Mouse (Mus musculus): ENCODE data around the gene Carnmt1. TPM values are rescaled to one million over a fixed set of nuclear protein-coding genes. Genes with fewer than 3 reads are reported as not detected.
A peak's percentile ranks its signal among the peaks of the same experiment; 100 is the strongest.

Carnmt1 gene
- 26.9 and 29.6 TPM in 2 replicates for polyA plus RNA-seq (2016; fragmentation: Nextera tagmentation; extraction: Ambion mirVana)

DNA sequence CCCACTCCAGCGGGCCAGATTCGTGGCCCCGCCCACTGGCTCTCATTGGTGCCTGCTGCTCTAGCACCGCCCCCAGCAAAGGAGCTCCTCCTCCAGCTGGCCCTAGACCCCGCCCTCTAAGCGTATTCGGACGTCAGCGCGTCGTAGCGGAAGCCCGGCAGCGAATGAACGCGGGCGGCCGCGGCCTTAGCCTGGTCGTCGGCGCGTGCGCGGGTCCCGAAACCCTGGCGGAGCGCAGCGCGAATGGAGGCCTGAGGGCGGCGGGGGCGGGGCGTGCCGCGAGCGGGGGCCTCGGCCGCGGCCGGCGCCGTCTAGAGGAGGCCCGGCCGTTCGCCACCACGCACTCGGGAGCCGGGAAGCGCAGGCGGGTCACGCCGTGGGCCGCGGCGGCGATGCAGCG lies at the start of gene Carnmt1:
Gene Carnmt1, plus strand, starts transcription at position 157 of the 400 bp plus-strand sequence.
- WGBS, result 0% methylated on average over 36 of the region's 58 CpGs
- Histone ChIP-seq H3K4me3 (peak within 1 kb of the TSS; percentile 81), H3K4me1 (peaks cover 21% of the 10 kb centered on the region), H3K27ac (peak within 1 kb of the TSS; percentile 65), H3K27me3 (no peaks in the 10 kb centered on the region), H3K36me3 (no peaks in the 10 kb centered on the region), H3K4me2 (replicated peaks) (peak within 1 kb of the TSS; percentile 70), H3K9ac (peak within 1 kb of the TSS; percentile 77), H3K9me3 (replicated peaks) (no peaks in the 10 kb centered on the region)
- ATAC-seq (ENCODE audit: low FRiP score), result peak; percentile 99

DNA sequence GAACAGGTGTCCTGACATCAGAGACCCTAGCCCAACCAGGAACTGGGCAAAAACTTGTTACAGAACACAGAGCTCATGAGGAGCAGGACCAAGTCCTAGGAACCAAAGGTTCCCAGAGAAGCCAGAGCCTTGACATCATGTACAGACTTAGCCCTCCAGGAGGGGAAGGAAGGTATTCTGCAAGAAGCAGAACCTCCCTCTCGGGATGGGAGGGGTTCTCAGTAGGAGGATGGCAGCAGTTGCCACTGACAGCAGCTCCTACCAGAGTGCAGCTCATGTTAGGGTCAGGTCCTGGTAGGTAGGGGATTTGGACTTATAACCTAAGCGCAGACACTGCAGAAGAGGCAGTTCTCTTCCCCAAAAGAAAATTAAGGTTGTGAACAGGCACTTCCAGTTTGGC lies 46.7 kb upstream of the Carnmt1 start:
- Histone ChIP-seq H3K27ac (no peak overlapping the region), H3K4me1 (no peaks in the 10 kb centered on the region), H3K27me3 (no peaks in the 10 kb centered on the region), H3K4me3 (no peak overlapping the region), H3K36me3 (no peaks in the 10 kb centered on the region), H3K9ac (no peak overlapping the region), H3K9me3 (replicated peaks) (no peaks in the 10 kb centered on the region), H3K4me2 (replicated peaks) (no peak overlapping the region)
- no peak for ATAC-seq (ENCODE audit: low FRiP score)
- WGBS, result 80% methylated on average over 2 of the region's 2 CpGs

DNA sequence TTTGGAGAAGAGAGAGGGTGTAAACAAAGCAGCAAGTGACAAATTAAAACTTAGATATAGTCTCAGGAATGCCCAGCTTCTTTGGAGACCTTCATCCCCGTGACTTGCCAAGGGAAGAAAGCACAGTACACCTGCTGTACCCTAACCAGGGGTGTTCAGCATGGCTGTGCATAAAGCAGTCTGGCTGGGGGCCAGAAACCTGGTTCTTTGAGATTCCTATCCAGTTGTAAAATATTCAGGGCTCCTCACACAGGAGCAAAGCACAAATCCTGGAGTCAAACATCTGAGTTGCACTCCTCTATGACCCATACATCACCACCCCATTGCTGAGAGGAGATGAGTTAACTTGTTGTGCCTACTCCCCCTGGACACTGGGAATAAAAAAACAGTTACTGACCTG lies 41.0 kb upstream of the Carnmt1 start:
- H3K4me2 ChIP-seq (replicated peaks), result no peak overlapping the region
- no peaks in the 10 kb centered on the region for H3K36me3 ChIP-seq
- no peak overlapping the region for H3K4me3 ChIP-seq
- no peak overlapping the region for H3K27ac ChIP-seq
- H3K4me1 ChIP-seq, result peaks cover 6% of the 10 kb centered on the region
- no peaks in the 10 kb centered on the region for H3K27me3 ChIP-seq
- ATAC-seq (ENCODE audit: low FRiP score), result no peak
- WGBS, result 76% methylated on average over 1 of the region's 1 CpGs
- H3K9me3 ChIP-seq (replicated peaks), result no peaks in the 10 kb centered on the region
- H3K9ac ChIP-seq, result no peak overlapping the region

DNA sequence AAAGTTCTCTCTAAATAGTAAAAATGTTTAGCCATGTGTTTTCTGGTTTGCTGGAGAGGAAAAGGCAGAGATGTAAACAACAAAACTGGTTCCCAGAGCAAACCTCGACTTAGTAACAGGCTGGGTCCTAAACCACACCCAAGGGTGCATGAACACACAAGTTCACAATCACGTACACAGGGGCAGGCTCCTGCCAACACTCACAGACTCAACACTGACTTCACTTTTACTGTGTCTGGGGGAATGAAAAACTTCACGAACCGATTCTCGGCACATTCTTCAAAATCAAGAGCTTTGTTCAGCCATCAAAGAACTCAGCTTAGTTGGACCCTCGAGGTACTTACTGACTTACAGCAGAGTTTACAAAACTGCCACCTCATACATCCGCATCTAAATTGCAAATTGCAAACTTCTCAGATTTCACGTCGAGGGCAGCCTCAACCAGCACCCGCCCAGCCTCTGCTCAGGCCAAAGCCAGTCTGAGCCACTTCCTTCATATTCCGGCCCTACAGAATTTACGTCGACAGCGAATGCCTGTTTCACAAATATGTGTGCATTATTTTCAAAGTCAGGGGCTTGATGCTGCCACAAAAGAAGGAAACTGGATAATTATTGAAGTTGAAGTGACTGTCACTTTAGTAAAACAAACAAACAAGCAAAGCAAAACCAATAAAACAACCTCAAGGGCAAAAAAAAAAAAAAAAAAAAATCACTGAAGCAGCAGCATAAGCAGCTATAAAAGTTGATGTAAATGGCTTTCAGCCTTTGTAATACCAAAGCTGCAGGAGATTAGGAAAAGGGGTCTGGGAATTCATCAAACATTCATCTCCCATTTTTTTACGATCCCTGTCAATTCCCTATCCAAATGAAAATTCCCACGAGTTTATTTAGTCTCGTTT lies 40.1 kb upstream of the Carnmt1 start:
- peak overlapping the region; percentile 85 for H3K4me2 ChIP-seq (replicated peaks)
- WGBS, result 10% methylated on average over 17 of the region's 17 CpGs
- H3K9ac ChIP-seq, result peak overlapping the region; percentile 71
- peaks cover 6% of the 10 kb centered on the region for H3K4me1 ChIP-seq
- H3K4me3 ChIP-seq, result peak overlapping the region; percentile 81
- no peak overlapping the region for H3K27ac ChIP-seq
- H3K9me3 ChIP-seq (replicated peaks), result no peaks in the 10 kb centered on the region
- no peaks in the 10 kb centered on the region for H3K36me3 ChIP-seq
- no peak for ATAC-seq (ENCODE audit: low FRiP score)
- no peaks in the 10 kb centered on the region for H3K27me3 ChIP-seq

DNA sequence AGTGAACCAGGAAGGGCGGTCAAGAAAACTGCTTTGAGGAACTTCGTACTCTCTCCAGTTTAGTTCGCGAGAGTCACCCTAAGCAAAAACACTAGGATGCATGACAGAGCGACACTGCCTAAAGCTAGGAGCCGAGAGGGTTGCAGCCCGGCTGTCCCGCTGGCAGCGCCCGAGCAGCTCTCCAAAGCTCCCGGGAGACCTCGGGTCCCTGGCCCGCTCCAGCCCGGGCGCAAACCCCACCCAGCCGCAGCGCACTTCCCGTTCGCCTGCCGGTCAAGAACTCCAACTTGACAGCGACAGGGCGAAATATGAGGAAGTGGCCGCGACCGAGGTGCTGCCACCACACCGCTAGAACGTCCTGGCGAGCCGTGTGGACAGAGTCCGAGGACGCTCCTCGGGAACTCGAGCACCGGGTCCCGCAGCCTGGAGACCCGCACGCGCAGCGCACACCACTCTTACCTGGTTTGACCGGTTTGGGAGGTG lies 39.4 kb upstream of the Carnmt1 start:
- Histone ChIP-seq H3K9me3 (replicated peaks) (no peaks in the 10 kb centered on the region), H3K4me2 (replicated peaks) (peak overlapping the region; percentile 85), H3K9ac (peak overlapping the region; percentile 71), H3K27me3 (no peaks in the 10 kb centered on the region), H3K36me3 (no peaks in the 10 kb centered on the region), H3K27ac (peak overlapping the region; percentile 72), H3K4me1 (peaks cover 6% of the 10 kb centered on the region), H3K4me3 (peak overlapping the region; percentile 81)
- peak; percentile 63 for ATAC-seq (ENCODE audit: low FRiP score)
- under 1% methylated on average over 40 of the region's 40 CpGs for WGBS

DNA sequence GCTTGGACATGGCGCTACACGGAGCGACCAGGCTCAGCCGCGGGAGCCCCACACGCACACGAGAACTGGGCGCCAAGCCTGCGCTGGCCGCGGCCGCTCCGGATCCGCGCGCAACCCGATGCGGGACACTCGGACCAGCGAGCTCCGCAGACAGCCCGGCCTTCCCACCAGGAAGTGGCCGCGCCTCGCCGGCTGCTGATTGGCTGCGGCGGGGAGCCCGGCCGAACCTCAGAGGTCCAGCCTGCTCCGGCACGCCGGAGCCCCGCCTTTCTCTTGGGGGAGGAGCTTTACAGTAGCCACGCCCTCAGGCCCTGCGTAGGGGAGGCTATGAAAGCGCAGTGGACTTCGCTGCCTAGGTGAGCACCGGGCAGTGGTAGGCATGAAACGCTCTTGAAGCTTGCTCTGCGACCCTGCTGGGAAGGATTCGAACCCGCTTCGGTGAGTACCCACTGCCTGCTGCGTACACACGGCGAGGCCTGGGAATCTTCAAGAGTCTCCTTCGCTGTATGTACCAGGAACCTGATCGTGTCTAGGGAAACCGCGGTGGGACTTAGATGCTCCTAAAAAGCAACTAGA lies 38.8 kb upstream of the Carnmt1 start, which contains the start of the genes Ostf1 and Nmrk1:
Gene Ostf1, minus strand, starts transcription at position 180 of the 576 bp plus-strand sequence.
Gene Nmrk1, plus strand, starts transcription at position 307 of the 576 bp plus-strand sequence.
- Histone ChIP-seq H3K4me2 (replicated peaks) (peak within 1 kb of the TSS; percentile 85), H3K4me1 (peaks cover 6% of the 10 kb centered on the region), H3K9ac (peak within 1 kb of the TSS; percentile 71), H3K4me3 (peak within 1 kb of the TSS; percentile 81), H3K27me3 (no peaks in the 10 kb centered on the region), H3K36me3 (no peaks in the 10 kb centered on the region), H3K9me3 (replicated peaks) (no peaks in the 10 kb centered on the region), H3K27ac (peak within 1 kb of the TSS; percentile 72)
- ATAC-seq (ENCODE audit: low FRiP score), result peak; percentile 99
- WGBS, result under 1% methylated on average over 51 of the region's 51 CpGs

DNA sequence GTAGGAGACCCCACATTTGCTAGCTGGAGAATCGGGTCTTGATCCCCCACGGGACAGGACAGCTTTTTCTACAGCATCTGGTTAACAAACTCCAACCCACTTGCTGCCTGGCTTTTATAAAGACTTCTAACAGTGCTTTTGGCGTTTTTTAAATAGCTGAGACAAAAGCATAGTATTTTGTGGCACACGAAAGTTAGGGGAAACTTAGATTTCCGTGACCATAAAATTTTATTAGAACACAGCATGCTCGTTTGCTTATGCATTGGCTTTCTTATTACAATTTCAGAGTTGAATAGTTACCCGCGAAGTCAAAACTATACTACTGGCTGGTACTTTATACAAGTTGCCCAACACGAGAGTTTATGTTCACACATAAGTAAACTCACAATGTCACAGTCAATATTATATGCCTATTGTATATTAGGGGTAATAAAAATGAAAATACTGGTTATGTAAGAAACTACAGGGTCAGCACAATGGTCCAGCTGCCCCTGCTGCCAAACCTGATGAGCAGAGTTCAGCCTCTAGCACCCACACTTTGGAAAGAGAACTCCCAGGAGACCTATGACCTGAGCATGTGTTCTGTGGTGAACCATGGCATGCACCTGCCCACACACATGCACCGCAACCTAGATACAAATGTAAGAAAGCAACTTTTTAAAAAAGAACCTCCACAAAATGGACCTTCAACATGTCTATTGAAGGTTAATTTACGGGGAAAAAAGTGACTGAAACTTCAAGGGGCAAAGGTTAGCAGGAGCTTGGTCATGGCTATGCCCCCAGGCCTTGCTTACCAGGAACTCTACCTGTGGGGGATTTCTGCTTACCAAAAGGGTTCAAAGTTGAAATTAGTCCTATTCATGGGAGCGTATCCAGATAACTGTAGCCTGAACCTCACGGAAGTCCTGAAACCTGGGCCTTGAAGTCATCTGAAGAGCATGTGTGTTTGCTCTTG lies 38.1 kb upstream of the Carnmt1 start:
- H3K9me3 ChIP-seq (replicated peaks), result no peaks in the 10 kb centered on the region
- H3K4me3 ChIP-seq, result peak overlapping the region; percentile 81
- WGBS, result 63% methylated on average over 13 of the region's 13 CpGs
- no peaks in the 10 kb centered on the region for H3K36me3 ChIP-seq
- no peak for ATAC-seq (ENCODE audit: low FRiP score)
- H3K9ac ChIP-seq, result peak overlapping the region; percentile 71; the same call in 1 of the 2 replicates
- no peaks in the 10 kb centered on the region for H3K27me3 ChIP-seq
- H3K27ac ChIP-seq, result no peak overlapping the region
- peaks cover 6% of the 10 kb centered on the region for H3K4me1 ChIP-seq
- H3K4me2 ChIP-seq (replicated peaks), result peak overlapping the region; percentile 85

DNA sequence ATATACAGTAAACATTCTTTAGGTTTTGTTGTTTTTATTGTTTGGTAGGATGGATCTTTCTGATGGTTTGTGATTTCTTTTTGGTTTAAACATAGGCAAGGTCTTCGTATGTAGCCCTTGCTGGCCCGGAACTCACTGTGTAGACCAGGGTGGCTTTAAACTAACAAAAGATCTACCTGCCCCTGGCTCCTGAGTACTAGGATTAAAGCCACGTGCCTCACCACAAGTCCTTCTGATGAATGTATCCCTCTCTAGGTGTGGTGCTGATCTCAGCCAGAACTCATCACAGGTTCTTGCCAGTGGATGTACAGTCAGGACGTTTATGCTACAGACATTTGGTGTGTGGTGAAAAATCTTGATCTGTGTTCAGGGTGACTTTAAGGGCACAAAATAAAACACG lies 32.6 kb upstream of the Carnmt1 start:
- WGBS, result 90% methylated on average over 5 of the region's 5 CpGs
- no peak overlapping the region for H3K9ac ChIP-seq
- H3K27me3 ChIP-seq, result no peaks in the 10 kb centered on the region
- no peaks in the 10 kb centered on the region for H3K4me1 ChIP-seq
- no peaks in the 10 kb centered on the region for H3K36me3 ChIP-seq
- no peak overlapping the region for H3K4me2 ChIP-seq (replicated peaks)
- H3K27ac ChIP-seq, result no peak overlapping the region
- no peak for ATAC-seq (ENCODE audit: low FRiP score)
- H3K4me3 ChIP-seq, result no peak overlapping the region
- no peaks in the 10 kb centered on the region for H3K9me3 ChIP-seq (replicated peaks)

DNA sequence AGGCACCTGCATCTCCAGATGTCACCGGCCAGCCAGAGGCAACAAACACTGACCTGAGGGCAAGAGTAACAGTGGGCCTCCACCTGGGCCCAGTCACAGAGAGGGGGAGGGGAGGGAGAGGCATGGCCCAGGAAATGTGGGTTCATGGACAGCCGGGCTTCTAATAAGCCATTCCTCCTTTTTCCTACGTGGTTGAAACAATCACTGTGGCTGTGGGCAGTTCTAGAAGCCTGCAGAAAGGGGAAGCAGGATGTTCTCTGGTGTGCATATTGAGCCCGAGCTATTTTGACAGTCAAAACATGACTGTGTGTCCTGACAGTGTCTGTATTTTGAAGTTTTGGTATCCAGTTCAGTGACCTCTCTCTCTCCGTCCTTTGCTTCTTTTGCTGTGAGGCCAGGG lies 31.6 kb upstream of the Carnmt1 start:
- Histone ChIP-seq H3K36me3 (no peaks in the 10 kb centered on the region), H3K4me3 (no peak overlapping the region), H3K9me3 (replicated peaks) (no peaks in the 10 kb centered on the region), H3K27ac (no peak overlapping the region), H3K4me1 (no peaks in the 10 kb centered on the region), H3K9ac (no peak overlapping the region), H3K4me2 (replicated peaks) (no peak overlapping the region), H3K27me3 (no peaks in the 10 kb centered on the region)
- 64% methylated on average over 5 of the region's 5 CpGs for WGBS
- no peak for ATAC-seq (ENCODE audit: low FRiP score)

DNA sequence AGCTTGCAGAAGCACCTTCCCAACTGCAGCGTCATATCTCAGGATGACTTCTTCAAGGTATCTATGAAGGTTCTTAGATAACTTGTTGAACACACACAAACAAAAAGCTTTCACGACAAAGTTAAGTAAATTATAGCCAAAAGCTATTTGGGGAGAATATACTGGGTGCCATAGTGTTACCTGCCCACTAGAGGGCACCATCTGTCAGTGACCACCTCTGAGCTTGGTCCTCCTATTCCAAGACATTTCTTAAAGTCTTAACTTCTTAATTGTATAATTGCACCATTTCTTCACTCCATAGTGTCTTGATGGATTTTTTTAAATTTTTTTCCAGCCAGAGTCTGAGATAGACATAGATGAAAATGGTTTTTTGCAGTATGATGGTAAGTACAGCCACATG lies 31.0 kb upstream of the Carnmt1 start:
- H3K9me3 ChIP-seq (replicated peaks), result no peaks in the 10 kb centered on the region
- no peak overlapping the region for H3K4me2 ChIP-seq (replicated peaks)
- no peaks in the 10 kb centered on the region for H3K27me3 ChIP-seq
- no peak for ATAC-seq (ENCODE audit: low FRiP score)
- H3K36me3 ChIP-seq, result no peaks in the 10 kb centered on the region
- no peak overlapping the region for H3K27ac ChIP-seq
- H3K4me3 ChIP-seq, result no peak overlapping the region
- no peak overlapping the region for H3K9ac ChIP-seq
- H3K4me1 ChIP-seq, result no peaks in the 10 kb centered on the region
- WGBS, result 24% methylated on average over 2 of the region's 2 CpGs

DNA sequence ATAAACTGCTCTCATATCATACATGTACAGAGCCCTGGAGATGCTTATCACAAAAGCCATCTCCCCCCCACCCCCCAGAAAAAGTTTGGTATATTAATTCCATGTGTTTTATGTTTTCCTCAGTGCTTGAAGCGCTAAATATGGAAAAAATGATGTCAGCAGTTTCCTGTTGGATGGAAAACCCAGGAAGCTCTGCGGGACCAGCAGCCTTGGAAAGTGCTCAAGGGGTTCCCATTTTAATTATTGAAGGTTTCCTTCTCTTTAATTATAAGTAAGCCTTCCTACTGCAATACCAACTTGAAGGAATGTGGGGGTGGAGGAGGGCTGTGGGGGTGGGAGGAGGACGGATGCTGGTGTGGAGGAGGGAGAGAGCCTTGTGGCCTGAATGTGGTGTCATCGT lies 29.6 kb upstream of the Carnmt1 start:
- 74% methylated on average over 4 of the region's 4 CpGs for WGBS
- no peaks in the 10 kb centered on the region for H3K4me1 ChIP-seq
- H3K36me3 ChIP-seq, result no peaks in the 10 kb centered on the region
- H3K9me3 ChIP-seq (replicated peaks), result no peaks in the 10 kb centered on the region
- H3K4me2 ChIP-seq (replicated peaks), result no peak overlapping the region
- ATAC-seq (ENCODE audit: low FRiP score), result no peak
- no peaks in the 10 kb centered on the region for H3K27me3 ChIP-seq
- H3K4me3 ChIP-seq, result no peak overlapping the region
- H3K9ac ChIP-seq, result no peak overlapping the region
- no peak overlapping the region for H3K27ac ChIP-seq

DNA sequence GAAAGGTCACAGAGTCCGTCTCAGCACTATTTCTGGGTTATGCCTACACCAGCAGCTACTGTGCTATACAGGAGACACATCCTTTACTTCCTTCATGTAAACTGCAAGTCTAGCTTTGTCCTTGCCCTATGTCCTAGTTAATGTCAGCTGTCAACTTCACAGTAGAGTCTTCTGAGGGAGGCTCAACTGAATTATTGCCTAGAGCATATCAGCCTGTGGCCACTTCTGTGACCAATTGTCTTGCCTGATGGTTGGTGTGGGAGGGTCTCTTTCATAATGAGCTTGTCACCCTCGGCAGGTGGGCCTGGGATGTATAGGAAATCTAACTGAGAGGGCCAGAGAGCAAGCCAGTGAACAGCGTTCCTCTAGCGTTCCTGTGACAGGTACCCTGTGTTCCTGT lies 27.2 kb upstream of the Carnmt1 start:
- Histone ChIP-seq H3K36me3 (no peaks in the 10 kb centered on the region), H3K9ac (no peak overlapping the region), H3K27ac (no peak overlapping the region), H3K27me3 (no peaks in the 10 kb centered on the region), H3K4me3 (no peak overlapping the region), H3K4me1 (no peaks in the 10 kb centered on the region), H3K4me2 (replicated peaks) (no peak overlapping the region), H3K9me3 (replicated peaks) (no peaks in the 10 kb centered on the region)
- WGBS, result 49% methylated on average over 4 of the region's 4 CpGs
- no peak for ATAC-seq (ENCODE audit: low FRiP score)

All from hindbrain, embryonic 12.5 days (tissue).